Mouse (Mus musculus) brain, embryonic 14.5 days (tissue): ENCODE measurements around the gene Lin37.

Experiments used
- CTCF ChIP-seq: fragments of 200-500 bp; IDR thresholded peaks from 2 replicates; pipeline ENCODE4 v1.5.1; 2012; ENCODE audit warnings: inconsistent platforms, mild to moderate bottlenecking, moderate library complexity, borderline replicate concordance; ENCODE audit not compliant: insufficient read depth, insufficient read length; ENCODE audit errors: extremely low read depth
- POLR2A ChIP-seq: fragments of 200-500 bp; IDR thresholded peaks from 2 replicates; pipeline ENCODE4 v1.6.1; 2012; ENCODE audit warnings: mild to moderate bottlenecking, inconsistent platforms, borderline replicate concordance; ENCODE audit not compliant: poor library complexity, insufficient read depth, insufficient read length, severe bottlenecking; ENCODE audit errors: extremely low read depth

- TF ChIP-seq CTCF: no peak
- TF ChIP-seq POLR2A: no peak
Measured at GRCm38 (mm10) chr7:30553810-30554584, 5.6 kb downstream of the Lin37 start.
